Mouse (Mus musculus) cerebellum, adult 2 months (tissue): ENCODE data around the gene Ppp2r3a.

ENCODE experiments used
- CTCF ChIP-seq: fragments of 200-500 bp; IDR thresholded peaks from 2 replicates; pipeline ENCODE4 v1.5.1; 2011; ENCODE audit warnings: low read depth, mild to moderate bottlenecking, control low read depth, low read length, moderate library complexity, borderline replicate concordance; ENCODE audit not compliant: insufficient read depth
- POLR2A ChIP-seq: fragments of 200-500 bp; IDR thresholded peaks from 2 replicates; pipeline ENCODE4 v1.6.1; 2011; ENCODE audit warnings: low read length, control low read depth, borderline replicate concordance; ENCODE audit not compliant: insufficient read depth

DNA sequence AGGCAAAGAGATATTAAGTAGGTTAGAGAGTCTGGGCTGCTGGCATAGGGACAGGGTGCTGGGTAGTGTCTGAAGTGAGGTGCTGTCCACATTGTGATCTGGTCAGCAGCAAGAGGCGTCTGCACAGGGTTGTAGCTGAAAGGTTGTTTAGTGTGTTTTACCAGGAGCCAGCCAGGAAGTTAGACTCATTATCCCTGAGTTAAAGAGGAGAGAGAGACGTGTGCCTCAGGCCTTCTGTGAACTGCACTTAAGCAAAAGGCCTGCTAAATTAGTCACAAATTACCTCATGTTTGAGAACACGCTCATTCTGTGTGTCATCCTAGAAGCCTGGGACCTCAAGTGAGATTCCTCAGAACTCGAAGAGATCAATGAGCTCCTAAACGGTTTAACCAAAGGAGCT is 18.4 kb upstream of the Ppp2r3a start:
- TF ChIP-seq POLR2A, result no peak
- no peak for TF ChIP-seq CTCF
